Mouse (Mus musculus): Measurements from ENCODE around the gene Wdr11. TPM values are rescaled to one million over a fixed set of nuclear protein-coding genes. Genes with fewer than 3 reads are reported as not detected.

Gene Wdr11
- polyA plus RNA-seq, 1 experiment from 2014 or later: 15.3 TPM

GRCm38 (mm10) chr7:129597186-129597585, 5.5 kb downstream of the Wdr11 start:
- WGBS: 96% methylated on average over 2 of the region's 2 CpGs
- peaks cover 44% of the 10 kb centered on the region for H3K36me3 ChIP-seq (ENCODE audit: control insufficient read depth, insufficient read depth)
- H3K4me1 ChIP-seq (replicated peaks; ENCODE audit: control insufficient read depth, insufficient read depth, low read length): 0 out of 2 replicates have a peak, but pooled peaks cover 6% of the 10 kb centered on the region
- no peaks in the 10 kb centered on the region for H3K27me3 ChIP-seq (replicated peaks; ENCODE audit: control insufficient read depth, insufficient read depth, low read length)
- H3K27ac ChIP-seq (ENCODE audit: low read depth, low read length): no peak overlapping the region
- no peak overlapping the region for H3K4me2 ChIP-seq (replicated peaks; ENCODE audit: low read depth)
- H3K9ac ChIP-seq (ENCODE audit: low read depth, low read length): no peak overlapping the region
- no peak for ATAC-seq
- TF ChIP-seq CTCF (IDR thresholded peaks at IDR 0.05; ENCODE audit: low read depth): no peak
- no peaks in the 10 kb centered on the region for H3K9me3 ChIP-seq (ENCODE audit: control insufficient read depth)
- no peak overlapping the region for H3K4me3 ChIP-seq (ENCODE audit: low read depth, low read length)

GRCm38 (mm10) chr7:129606291-129606690, 14.6 kb downstream of the Wdr11 start:
- H3K9ac ChIP-seq (ENCODE audit: low read depth, low read length): no peak overlapping the region
- H3K4me1 ChIP-seq (replicated peaks; ENCODE audit: control insufficient read depth, insufficient read depth, low read length): no peaks in the 10 kb centered on the region
- no peak overlapping the region for H3K27ac ChIP-seq (ENCODE audit: low read depth, low read length)
- H3K36me3 ChIP-seq (ENCODE audit: control insufficient read depth, insufficient read depth): peaks cover 89% of the 10 kb centered on the region
- H3K9me3 ChIP-seq (ENCODE audit: control insufficient read depth): no peaks in the 10 kb centered on the region
- WGBS: 93% methylated on average over 8 of the region's 8 CpGs
- H3K27me3 ChIP-seq (replicated peaks; ENCODE audit: control insufficient read depth, insufficient read depth, low read length): no peaks in the 10 kb centered on the region
- no peak for TF ChIP-seq CTCF (IDR thresholded peaks at IDR 0.05; ENCODE audit: low read depth)
- H3K4me3 ChIP-seq (ENCODE audit: low read depth, low read length): no peak overlapping the region
- H3K4me2 ChIP-seq (replicated peaks; ENCODE audit: low read depth): no peak overlapping the region
- ATAC-seq: no peak

DNA sequence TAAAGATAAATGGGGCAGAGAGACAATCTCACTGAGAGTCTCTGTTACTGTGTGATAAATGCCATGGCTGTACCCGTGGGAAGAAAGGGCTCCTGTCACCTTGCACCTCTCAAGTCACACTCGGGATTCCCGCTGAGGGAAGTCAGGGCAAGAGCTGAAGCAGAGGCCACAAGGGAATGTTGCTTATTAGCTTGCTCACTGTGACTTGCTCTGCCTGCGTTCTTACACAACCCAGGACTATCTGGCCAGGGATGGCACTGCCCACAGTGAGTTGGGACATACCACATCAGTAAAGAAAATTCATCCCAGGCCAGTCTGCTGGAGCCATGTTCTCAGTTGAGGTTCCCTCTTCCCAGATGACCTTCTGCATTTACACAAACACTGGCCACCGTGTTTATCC, 29.5 kb downstream of the Wdr11 start:
- no peaks in the 10 kb centered on the region for H3K4me1 ChIP-seq (replicated peaks; ENCODE audit: control insufficient read depth, insufficient read depth, low read length)
- TF ChIP-seq CTCF (IDR thresholded peaks at IDR 0.05; ENCODE audit: low read depth): no peak
- no peaks in the 10 kb centered on the region for H3K27me3 ChIP-seq (replicated peaks; ENCODE audit: control insufficient read depth, insufficient read depth, low read length)
- H3K4me3 ChIP-seq (ENCODE audit: low read depth, low read length): no peak overlapping the region
- H3K36me3 ChIP-seq (ENCODE audit: control insufficient read depth, insufficient read depth): peaks cover 70% of the 10 kb centered on the region
- H3K4me2 ChIP-seq (replicated peaks; ENCODE audit: low read depth): no peak overlapping the region
- H3K9me3 ChIP-seq (ENCODE audit: control insufficient read depth): no peaks in the 10 kb centered on the region
- no peak overlapping the region for H3K9ac ChIP-seq (ENCODE audit: low read depth, low read length)
- 90% methylated on average over 5 of the region's 5 CpGs for whole genome bisulfite sequencing
- no peak overlapping the region for H3K27ac ChIP-seq (ENCODE audit: low read depth, low read length)
- ATAC-seq: no peak

DNA sequence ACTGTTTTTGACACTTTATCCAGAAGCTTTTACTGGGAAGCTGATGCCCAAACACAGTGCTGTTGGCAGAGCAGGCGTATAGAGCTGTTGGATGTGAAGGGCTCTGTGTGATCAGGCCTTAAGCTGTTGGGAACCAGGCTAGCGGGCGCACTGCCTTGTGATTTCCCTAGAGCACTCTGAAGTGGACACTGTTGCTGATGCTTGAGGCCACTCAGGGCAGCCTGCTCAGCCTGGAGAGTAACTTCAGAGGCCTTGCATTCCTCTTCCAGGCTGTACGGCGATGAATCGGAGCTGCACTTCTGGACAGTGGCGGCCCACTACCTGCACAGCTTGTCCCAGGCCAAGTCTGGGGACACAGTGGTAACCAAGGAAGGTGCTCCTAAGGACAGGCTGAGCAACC, 38.7 kb downstream of the Wdr11 start:
- WGBS: 98% methylated on average over 7 of the region's 7 CpGs
- Histone ChIP-seq H3K4me1 (replicated peaks; ENCODE audit: control insufficient read depth, insufficient read depth, low read length) (no peaks in the 10 kb centered on the region), H3K27ac (ENCODE audit: low read depth, low read length) (no peak overlapping the region), H3K9me3 (ENCODE audit: control insufficient read depth) (no peaks in the 10 kb centered on the region), H3K36me3 (ENCODE audit: control insufficient read depth, insufficient read depth) (peaks cover 93% of the 10 kb centered on the region), H3K4me3 (ENCODE audit: low read depth, low read length) (no peak overlapping the region), H3K27me3 (replicated peaks; ENCODE audit: control insufficient read depth, insufficient read depth, low read length) (no peaks in the 10 kb centered on the region), H3K9ac (ENCODE audit: low read depth, low read length) (no peak overlapping the region), H3K4me2 (replicated peaks; ENCODE audit: low read depth) (no peak overlapping the region)
- TF ChIP-seq CTCF (IDR thresholded peaks at IDR 0.05; ENCODE audit: low read depth): no peak
- no peak for ATAC-seq

DNA sequence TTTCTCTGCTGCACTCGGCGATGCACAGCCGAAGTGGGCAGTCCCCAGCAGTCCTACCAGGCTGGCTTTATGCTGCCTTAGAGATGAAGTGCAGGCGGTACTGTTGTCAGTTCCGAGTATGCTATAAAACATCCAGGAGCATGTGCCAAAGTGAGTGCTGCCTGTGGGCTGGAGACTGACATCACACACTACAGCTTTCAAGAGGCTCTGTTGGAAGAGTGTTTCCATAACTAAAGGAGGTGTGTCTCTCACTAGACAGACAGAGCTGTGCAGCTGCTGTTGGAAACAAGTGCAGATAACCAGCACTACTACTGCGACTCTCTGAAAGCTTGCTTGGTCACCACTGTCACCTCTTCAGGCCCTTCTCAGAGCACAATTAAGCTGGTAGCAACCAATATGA, 39.8 kb downstream of the Wdr11 start:
- TF ChIP-seq CTCF (IDR thresholded peaks at IDR 0.05; ENCODE audit: low read depth): no peak
- no peak for ATAC-seq
- 80% methylated on average over 6 of the region's 6 CpGs for WGBS
- H3K27ac ChIP-seq (ENCODE audit: low read depth, low read length): no peak overlapping the region
- H3K4me3 ChIP-seq (ENCODE audit: low read depth, low read length): no peak overlapping the region
- H3K4me2 ChIP-seq (replicated peaks; ENCODE audit: low read depth): no peak overlapping the region
- H3K36me3 ChIP-seq (ENCODE audit: control insufficient read depth, insufficient read depth): peaks cover 90% of the 10 kb centered on the region
- H3K27me3 ChIP-seq (replicated peaks; ENCODE audit: control insufficient read depth, insufficient read depth, low read length): no peaks in the 10 kb centered on the region
- no peak overlapping the region for H3K9ac ChIP-seq (ENCODE audit: low read depth, low read length)
- H3K4me1 ChIP-seq (replicated peaks; ENCODE audit: control insufficient read depth, insufficient read depth, low read length): no peaks in the 10 kb centered on the region
- H3K9me3 ChIP-seq (ENCODE audit: control insufficient read depth): no peaks in the 10 kb centered on the region

DNA sequence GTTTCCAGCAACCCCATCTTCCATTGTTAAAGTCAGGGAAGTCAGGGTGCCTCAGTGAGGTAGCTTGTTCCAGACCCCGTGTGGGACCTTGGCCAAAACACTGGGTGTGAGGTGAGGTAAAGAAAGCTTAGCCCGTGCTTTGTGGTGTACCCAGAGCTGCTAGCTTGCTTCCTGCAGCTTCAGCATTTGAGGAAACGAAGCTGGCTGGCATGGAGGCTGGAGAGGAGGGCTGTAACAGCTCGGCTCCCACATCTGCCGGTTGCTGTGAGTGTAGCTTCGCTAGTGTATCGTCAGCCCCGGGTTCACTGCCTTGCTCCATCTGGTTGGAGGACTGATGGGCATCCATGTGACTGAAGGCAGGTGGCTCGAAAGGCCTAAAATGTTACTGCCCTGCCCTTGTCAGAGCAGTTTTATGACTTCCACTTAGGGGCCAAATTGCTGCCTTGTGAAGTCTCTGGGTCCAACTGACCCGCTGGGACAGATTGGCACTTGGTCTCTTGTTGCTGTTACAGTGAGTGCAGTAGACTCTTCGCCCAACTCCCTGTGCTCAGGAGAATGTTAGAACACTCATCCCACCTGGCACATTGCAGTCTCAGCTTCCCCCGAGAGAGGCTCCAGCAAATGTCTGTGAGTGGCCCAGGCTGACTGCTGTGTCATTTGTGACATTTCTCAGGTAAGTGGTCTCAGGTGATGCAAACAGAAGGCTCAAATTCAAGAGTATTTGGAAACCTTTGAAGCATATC, 44.4 kb downstream of the Wdr11 start:
- H3K4me1 ChIP-seq (replicated peaks; ENCODE audit: control insufficient read depth, insufficient read depth, low read length): no peaks in the 10 kb centered on the region
- ATAC-seq: no peak
- no peak overlapping the region for H3K4me2 ChIP-seq (replicated peaks; ENCODE audit: low read depth)
- 86% methylated on average over 12 of the region's 12 CpGs for WGBS
- no peaks in the 10 kb centered on the region for H3K9me3 ChIP-seq (ENCODE audit: control insufficient read depth)
- H3K36me3 ChIP-seq (ENCODE audit: control insufficient read depth, insufficient read depth): peaks cover 55% of the 10 kb centered on the region
- H3K27me3 ChIP-seq (replicated peaks; ENCODE audit: control insufficient read depth, insufficient read depth, low read length): no peaks in the 10 kb centered on the region
- no peak overlapping the region for H3K27ac ChIP-seq (ENCODE audit: low read depth, low read length)
- no peak overlapping the region for H3K9ac ChIP-seq (ENCODE audit: low read depth, low read length)
- no peak overlapping the region for H3K4me3 ChIP-seq (ENCODE audit: low read depth, low read length)
- TF ChIP-seq CTCF (IDR thresholded peaks at IDR 0.05; ENCODE audit: low read depth): no peak
